12 mouse cellular contexts compared by ENCODE assay signal in genomic region chr12:27150871-27151853, GRCm38 (mm10).
DNase-seq lines count a peak whose midpoint lies in the region; ATAC-seq lines count a peak whose summit lies in the region.
"Had no signal": no experiment of that assay in that cellular context is flagged by ENCODE, and none has a peak within 500 bp of the region (broad histone marks: within the 10 kb centered on the region; RNA-seq: fewer than 3 reads in every experiment).

No protein-coding gene starts in this region.

- H3K27ac ChIP-seq in kidney, embryonic 14.5 days (ENCODE audit: low read depth, low read length), result peak overlapping the region; percentile 37; the same call in 1 of the 2 replicates
- peak overlapping the region; percentile 72 for H3K27ac ChIP-seq in embryonic facial prominence, embryonic 13.5 days
- H3K27ac ChIP-seq in hindbrain, embryonic 14.5 days, result peak overlapping the region; percentile 79
- H3K27ac ChIP-seq in midbrain, embryonic 16.5 days (ENCODE audit: low read length), result peak overlapping the region; percentile 44
- H3K27ac ChIP-seq: stomach, embryonic 15.5 days had no signal

- H3K4me3 ChIP-seq in kidney, embryonic 14.5 days (ENCODE audit: low read length), result no peak overlapping the region
- no peak overlapping the region for H3K4me3 ChIP-seq in embryonic facial prominence, embryonic 13.5 days
- H3K4me3 ChIP-seq in hindbrain, embryonic 14.5 days (replicated peaks; ENCODE audit: low read length), result no peak overlapping the region
- H3K4me3 ChIP-seq in midbrain, embryonic 16.5 days (ENCODE audit: low read depth, low read length), result no peak overlapping the region
- H3K4me3 ChIP-seq: stomach, embryonic 15.5 days had no signal

- ATAC-seq in kidney, embryonic 14.5 days (ENCODE audit: low FRiP score, low TSS enrichment), result no peak
- peak; percentile 59; the same call in 1 of the 2 replicates for ATAC-seq in embryonic facial prominence, embryonic 13.5 days (ENCODE audit: insufficient number of reproducible peaks, insufficient read depth, low FRiP score, low TSS enrichment, low read depth)
- peak; percentile 73 for ATAC-seq in hindbrain, embryonic 14.5 days (ENCODE audit: low FRiP score)
- ATAC-seq in midbrain, embryonic 16.5 days, result peak; percentile 74
- ATAC-seq: Patski had no signal

- no peak overlapping the region for H3K4me2 ChIP-seq in kidney, embryonic 14.5 days (replicated peaks; ENCODE audit: low read depth, low read length)
- peak overlapping the region; percentile 26 for H3K4me2 ChIP-seq in embryonic facial prominence, embryonic 13.5 days
- H3K4me2 ChIP-seq in hindbrain, embryonic 14.5 days (replicated peaks), result no peak overlapping the region
- 0 out of 2 replicates have a peak overlapping the region, but pooled peaks have one; percentile 3 for H3K4me2 ChIP-seq in midbrain, embryonic 16.5 days (ENCODE audit: low read length)
- H3K4me2 ChIP-seq: stomach, embryonic 15.5 days had no signal

- H3K4me1 ChIP-seq in kidney, embryonic 14.5 days (ENCODE audit: control insufficient read depth, insufficient read depth, low read length), result peaks cover 9% of the 10 kb centered on the region
- H3K4me1 ChIP-seq in embryonic facial prominence, embryonic 13.5 days, result peaks cover 27% of the 10 kb centered on the region
- H3K4me1 ChIP-seq in hindbrain, embryonic 14.5 days (replicated peaks; ENCODE audit: control insufficient read depth, insufficient read depth, low read length), result peaks cover 28% of the 10 kb centered on the region
- H3K4me1 ChIP-seq in midbrain, embryonic 16.5 days (ENCODE audit: control insufficient read depth, insufficient read depth, low read length), result peaks cover 25% of the 10 kb centered on the region
- H3K4me1 ChIP-seq: stomach, embryonic 15.5 days had no signal

- H3K9ac ChIP-seq in kidney, embryonic 14.5 days (ENCODE audit: low read depth, low read length), result no peak overlapping the region
- H3K9ac ChIP-seq in embryonic facial prominence, embryonic 13.5 days, result no peak overlapping the region
- no peak overlapping the region for H3K9ac ChIP-seq in hindbrain, embryonic 14.5 days
- no peak overlapping the region for H3K9ac ChIP-seq in midbrain, embryonic 16.5 days (ENCODE audit: low read depth, low read length)
- H3K9ac ChIP-seq: stomach, embryonic 15.5 days had no signal

- no peaks in the 10 kb centered on the region for H3K27me3 ChIP-seq in kidney, embryonic 14.5 days (ENCODE audit: control insufficient read depth, insufficient read depth, low read length)
- no peaks in the 10 kb centered on the region for H3K27me3 ChIP-seq in embryonic facial prominence, embryonic 13.5 days
- no peaks in the 10 kb centered on the region for H3K27me3 ChIP-seq in hindbrain, embryonic 14.5 days (ENCODE audit: control insufficient read depth, insufficient read depth, low read length)
- H3K27me3 ChIP-seq in midbrain, embryonic 16.5 days (ENCODE audit: control insufficient read depth, insufficient read depth, low read depth, low read length), result no peaks in the 10 kb centered on the region
- H3K27me3 ChIP-seq: Patski; stomach, embryonic 15.5 days had no signal

- H3K36me3 ChIP-seq in kidney, embryonic 14.5 days (ENCODE audit: control insufficient read depth, insufficient read depth, low read length), result no peaks in the 10 kb centered on the region
- H3K36me3 ChIP-seq in embryonic facial prominence, embryonic 13.5 days, result no peaks in the 10 kb centered on the region
- H3K36me3 ChIP-seq in hindbrain, embryonic 14.5 days (replicated peaks; ENCODE audit: control insufficient read depth, insufficient read depth), result no peaks in the 10 kb centered on the region
- no peaks in the 10 kb centered on the region for H3K36me3 ChIP-seq in midbrain, embryonic 16.5 days (ENCODE audit: control insufficient read depth, insufficient read depth, low read length)
- H3K36me3 ChIP-seq: stomach, embryonic 15.5 days had no signal

- no peak for DNase-seq in kidney, adult 8-10 months
- DNase-seq in hindbrain, embryonic 14.5 days (ENCODE audit: low spot score), result peak; percentile 37
- no peak for DNase-seq in spleen, postnatal 14 days (ENCODE audit: low spot score in 2 of 2)
- no peak for DNase-seq in lung, postnatal 36 days
- no peak for DNase-seq in right cerebral cortex, adult 2 months (ENCODE audit: low spot score in 2 of 2)
- DNase-seq: gastrocnemius, postnatal 25 days; heart, postnatal 36 days had no signal

- H3K9me3 ChIP-seq in kidney, embryonic 14.5 days (ENCODE audit: control insufficient read depth, low read length), result no peaks in the 10 kb centered on the region
- no peaks in the 10 kb centered on the region for H3K9me3 ChIP-seq in embryonic facial prominence, embryonic 13.5 days
- H3K9me3 ChIP-seq in hindbrain, embryonic 14.5 days (ENCODE audit: control insufficient read depth, low read length), result no peaks in the 10 kb centered on the region
- no peaks in the 10 kb centered on the region for H3K9me3 ChIP-seq in midbrain, embryonic 16.5 days (replicated peaks; ENCODE audit: control insufficient read depth, low read length, poor library complexity, severe bottlenecking)
- H3K9me3 ChIP-seq: stomach, embryonic 15.5 days had no signal

- 34% methylated on average over 13 of the region's 13 CpGs for WGBS in kidney, embryonic 14.5 days
- 11% methylated on average over 13 of the region's 13 CpGs for WGBS in embryonic facial prominence, embryonic 13.5 days
- WGBS in hindbrain, embryonic 14.5 days, result 7% methylated on average over 13 of the region's 13 CpGs
- 7% methylated on average over 13 of the region's 13 CpGs for WGBS in midbrain, embryonic 16.5 days

Comparison
In these comparisons a context has a peak if more than half of its experiments do, and no peak if none do; other contexts are left out.
1. H3K4me2 ChIP-seq: peak in embryonic facial prominence, embryonic 13.5 days (single experiment) and midbrain, embryonic 16.5 days (single experiment); none in kidney, embryonic 14.5 days (single experiment) and hindbrain, embryonic 14.5 days (single experiment).
2. Peak in every context shown above with its lines, with median percentiles within 50 percentile points of each other: H3K27ac ChIP-seq.